Mouse (Mus musculus): ENCODE results near the gene Gm1604a. TPM values are rescaled to one million over a fixed set of nuclear protein-coding genes. Genes with fewer than 3 reads are reported as not detected.
A peak's percentile ranks its signal among the peaks of the same experiment; 100 is the strongest.
"Not testable (repeated sequence)": the region's sequence is repeated elsewhere in the genome, so short reads cannot be mapped to it uniquely, and the experiment has no call there.

Gm1604a gene
- total RNA-seq (2021), result under 1 TPM; 0.61 to 0.64 TPM
- long read RNA-seq, experiment 1, result 0 reads
- long read RNA-seq, experiment 2, result 0 reads

DNA sequence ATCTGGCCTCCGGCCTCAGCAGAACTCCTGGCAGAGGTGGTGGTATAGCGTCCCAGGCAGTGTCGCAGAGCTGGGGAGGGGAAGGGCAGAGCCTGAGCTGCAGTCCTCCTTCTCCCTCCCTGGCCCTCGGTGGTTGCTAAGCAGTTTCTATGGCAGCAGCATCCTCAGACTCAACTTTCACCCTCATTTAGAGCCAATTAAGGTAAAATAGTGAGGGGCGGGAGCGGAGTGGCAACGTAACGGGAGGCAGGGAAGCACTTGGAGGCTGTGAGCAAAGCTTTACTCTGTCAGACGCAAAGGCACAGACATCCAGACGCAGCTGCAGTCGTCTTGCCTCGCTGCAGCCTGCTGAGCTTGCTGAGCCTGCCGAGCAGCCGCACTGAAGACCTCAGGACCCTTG lies at the start of gene Gm1604a:
Gene Gm1604a, plus strand, starts transcription at position 312 of the 400 bp plus-strand sequence.
- peak; percentile 40 to 49 for DNase-seq (ENCODE audit: low spot score in 2 of 2)
- intact Hi-C loops (cut with DNase I), result not testable (repeated sequence)

- intact Hi-C loops (cut with DNase I), result not testable (repeated sequence)
- DNase-seq (ENCODE audit: low spot score in 2 of 2), result peak; percentile 32 to 63
Observed at GRCm38 (mm10) chr17:6978287-6979248, 46.8 kb upstream of the Gm1604a start, which contains the start of gene Gm49721. Gene Gm49721 (plus strand): TSS chr17:6978904.

GRCm38 (mm10) chr17:6979380-6979779 lies 46.0 kb upstream of the Gm1604a start:
- intact Hi-C loops (cut with DNase I); DNase-seq (ENCODE audit: low spot score in 2 of 2): not testable (repeated sequence)

DNA sequence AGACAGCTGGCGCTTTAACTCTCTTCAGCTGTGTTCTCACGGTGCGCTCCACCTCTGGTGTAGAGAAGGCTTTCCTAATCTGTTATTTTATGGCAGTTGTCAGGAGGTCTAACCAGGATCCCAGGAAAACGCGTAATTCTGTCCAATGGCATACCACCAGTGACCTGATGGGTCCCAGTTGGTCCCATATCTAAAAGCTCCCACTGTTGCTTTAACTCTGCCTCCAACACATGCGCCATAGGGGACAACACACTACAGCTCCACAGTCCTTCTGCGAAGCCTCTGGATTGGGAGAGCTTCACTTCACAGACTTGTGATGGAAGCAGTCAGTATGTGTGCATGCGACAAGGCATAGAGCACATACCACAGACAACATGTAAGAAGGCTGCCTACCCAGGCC lies 45.2 kb upstream of the Gm1604a start:
- intact Hi-C loops (cut with DNase I), result not testable (repeated sequence)

GRCm38 (mm10) chr17:6986118-6986517 lies 39.2 kb upstream of the Gm1604a start:
- intact Hi-C loops (cut with DNase I); DNase-seq (ENCODE audit: low spot score in 2 of 2): not testable (repeated sequence)

More for the DNA sequence above, 45.2 kb upstream of the Gm1604a start:
- not testable (repeated sequence) for DNase-seq (ENCODE audit: low spot score in 2 of 2)

- intact Hi-C loops (cut with DNase I); DNase-seq (ENCODE audit: low spot score in 2 of 2): not testable (repeated sequence)
Observed at GRCm38 (mm10) chr17:6995504-6995903, 29.9 kb upstream of the Gm1604a start.

- DNase-seq (ENCODE audit: low spot score in 2 of 2); intact Hi-C loops (cut with DNase I): not testable (repeated sequence)
Observed at GRCm38 (mm10) chr17:6996826-6997225, 28.5 kb upstream of the Gm1604a start.

- intact Hi-C loops (cut with DNase I); DNase-seq (ENCODE audit: low spot score in 2 of 2): not testable (repeated sequence)
Observed at GRCm38 (mm10) chr17:6997778-6998490, 27.4 kb upstream of the Gm1604a start.

DNA sequence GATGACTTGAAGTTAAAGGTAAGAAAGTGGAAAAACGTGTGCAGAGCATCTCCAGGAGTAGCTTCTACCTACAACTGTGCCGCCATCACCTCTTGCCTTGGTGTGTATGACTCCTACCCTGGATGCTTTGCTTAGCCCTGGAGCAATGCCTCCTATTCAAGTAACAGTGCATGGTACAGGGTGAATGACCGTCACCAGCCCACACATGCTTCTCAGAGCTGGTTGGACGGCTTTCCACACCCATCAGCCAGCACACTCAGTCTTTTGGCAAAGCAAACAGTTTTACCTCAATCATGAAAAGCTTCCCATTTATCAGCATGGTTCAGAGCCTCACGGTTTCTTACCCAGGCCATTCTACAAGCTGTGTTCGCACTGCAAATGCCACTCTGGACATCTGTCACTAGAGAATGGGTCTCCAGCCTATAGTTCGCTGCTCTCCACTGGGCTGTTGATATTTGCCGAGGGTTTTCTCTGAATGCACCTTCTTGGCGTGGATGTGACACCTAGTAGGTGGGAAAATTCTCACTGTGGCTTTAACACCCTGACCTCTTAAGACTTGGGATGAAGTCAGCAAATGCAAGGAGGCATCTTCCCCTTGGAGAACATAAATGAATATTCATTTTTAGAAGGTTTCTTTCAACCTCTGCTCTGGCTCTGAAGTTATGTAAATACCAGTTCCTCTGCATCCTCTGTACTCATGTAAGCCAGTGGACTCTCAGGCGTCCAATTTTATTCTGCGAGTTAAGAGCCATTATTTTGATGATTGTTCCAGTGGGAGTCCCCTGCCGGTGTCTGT lies 23.4 kb upstream of the Gm1604a start:
- DNase-seq (ENCODE audit: low spot score in 2 of 2); intact Hi-C loops (cut with DNase I): not testable (repeated sequence)

DNA sequence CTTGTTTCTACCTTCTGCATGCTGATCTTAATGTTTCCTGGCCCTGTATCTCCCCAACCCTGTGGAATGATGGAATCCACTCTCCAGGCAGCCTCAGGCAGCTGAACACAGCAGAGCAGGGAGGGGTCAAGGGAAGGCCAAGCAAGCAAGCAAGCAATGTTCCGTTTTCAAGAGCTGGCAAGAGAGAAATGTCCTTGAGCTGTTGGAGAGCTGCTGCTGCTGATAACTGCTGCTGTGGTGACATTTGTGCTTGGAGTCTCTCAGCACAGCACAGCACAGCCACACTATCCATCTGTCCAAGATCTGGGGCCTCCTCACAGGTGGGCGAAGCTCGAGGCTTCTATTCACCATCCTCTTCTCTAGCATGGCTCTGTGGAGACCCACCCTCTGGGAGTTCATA lies 22.0 kb upstream of the Gm1604a start:
- intact Hi-C loops (cut with DNase I); DNase-seq (ENCODE audit: low spot score in 2 of 2): not testable (repeated sequence)

DNA sequence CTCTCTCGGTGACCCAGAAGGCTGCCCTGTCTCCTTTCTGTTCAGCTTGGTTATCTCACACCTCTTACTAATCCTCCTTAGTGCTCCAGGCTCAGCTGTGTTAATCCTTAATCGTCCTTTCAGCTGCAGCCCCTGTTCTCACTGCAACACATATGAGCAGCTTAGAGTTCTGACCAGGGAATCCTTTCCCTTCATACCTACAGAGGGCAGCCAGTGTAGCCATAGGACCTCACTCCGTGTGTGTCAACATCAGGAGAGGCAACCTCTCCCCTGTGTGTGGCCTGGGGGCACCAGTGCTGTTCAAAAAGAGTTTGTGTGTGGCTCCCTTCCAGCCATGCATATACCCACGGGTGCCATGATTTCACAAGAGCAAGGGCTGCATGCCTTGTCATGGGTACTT lies 19.7 kb upstream of the Gm1604a start:
- DNase-seq (ENCODE audit: low spot score in 2 of 2); intact Hi-C loops (cut with DNase I): not testable (repeated sequence)

GRCm38 (mm10) chr17:7008885-7009284 lies 16.5 kb upstream of the Gm1604a start:
- intact Hi-C loops (cut with DNase I); DNase-seq (ENCODE audit: low spot score in 2 of 2): not testable (repeated sequence)

DNA sequence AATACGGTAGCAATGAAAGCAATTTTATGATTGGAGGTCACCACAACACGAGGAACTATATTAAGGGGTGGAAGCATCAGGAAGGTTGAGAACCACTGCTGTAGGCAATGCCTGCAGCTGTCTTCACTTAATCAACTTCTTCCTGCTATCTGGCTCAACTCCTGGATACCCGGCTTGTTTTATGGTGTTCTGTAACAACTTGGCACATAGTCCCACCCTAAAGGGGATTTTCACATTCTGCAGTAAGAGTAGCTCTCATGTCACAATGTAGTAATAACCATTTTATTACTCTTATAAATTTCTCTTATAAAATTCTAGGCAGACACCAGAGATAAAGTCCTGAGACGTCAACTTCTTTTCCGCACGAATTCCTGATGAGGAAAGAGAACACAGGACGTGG lies 15.9 kb upstream of the Gm1604a start:
- intact Hi-C loops (cut with DNase I); DNase-seq (ENCODE audit: low spot score in 2 of 2): not testable (repeated sequence)

- intact Hi-C loops (cut with DNase I); DNase-seq (ENCODE audit: low spot score in 2 of 2): not testable (repeated sequence)
Observed at GRCm38 (mm10) chr17:7009901-7010300, 15.5 kb upstream of the Gm1604a start.

GRCm38 (mm10) chr17:7014190-7014589 lies 11.2 kb upstream of the Gm1604a start:
- intact Hi-C loops (cut with DNase I); DNase-seq (ENCODE audit: low spot score in 2 of 2): not testable (repeated sequence)

DNA sequence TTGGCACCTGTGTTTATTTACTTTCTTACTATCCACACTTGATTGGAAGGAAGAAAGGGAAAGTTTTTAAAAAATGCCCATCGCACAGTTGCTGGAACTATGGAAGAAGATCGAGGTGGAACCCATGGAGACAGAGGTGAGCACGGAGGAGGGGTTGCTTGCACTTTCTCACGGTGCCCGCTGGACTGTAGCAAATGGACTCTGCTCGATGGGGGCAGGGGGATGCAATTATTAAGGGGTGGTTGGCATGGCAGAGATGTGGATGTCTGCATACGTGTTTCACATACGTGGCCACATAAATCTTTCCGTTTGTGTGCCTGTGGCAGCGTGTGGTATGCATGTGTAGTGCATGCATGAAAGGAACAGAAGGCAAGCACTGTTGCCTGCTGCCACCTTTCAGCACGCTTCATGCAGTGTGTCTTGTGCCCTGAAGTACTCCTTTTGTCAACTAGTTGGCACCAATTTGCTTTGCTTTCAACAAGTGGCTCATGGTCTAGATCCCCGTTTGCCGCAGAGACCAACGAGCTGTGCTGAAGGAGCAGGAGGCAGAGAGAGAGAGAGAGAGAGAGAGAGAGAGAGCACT lies 487 bp downstream of the Gm1604a start:
- DNase-seq (ENCODE audit: low spot score in 2 of 2); intact Hi-C loops (cut with DNase I): not testable (repeated sequence)

- intact Hi-C loops (cut with DNase I); DNase-seq (ENCODE audit: low spot score in 2 of 2): not testable (repeated sequence)
Observed at GRCm38 (mm10) chr17:7030204-7030603, 4.8 kb downstream of the Gm1604a start.

DNA sequence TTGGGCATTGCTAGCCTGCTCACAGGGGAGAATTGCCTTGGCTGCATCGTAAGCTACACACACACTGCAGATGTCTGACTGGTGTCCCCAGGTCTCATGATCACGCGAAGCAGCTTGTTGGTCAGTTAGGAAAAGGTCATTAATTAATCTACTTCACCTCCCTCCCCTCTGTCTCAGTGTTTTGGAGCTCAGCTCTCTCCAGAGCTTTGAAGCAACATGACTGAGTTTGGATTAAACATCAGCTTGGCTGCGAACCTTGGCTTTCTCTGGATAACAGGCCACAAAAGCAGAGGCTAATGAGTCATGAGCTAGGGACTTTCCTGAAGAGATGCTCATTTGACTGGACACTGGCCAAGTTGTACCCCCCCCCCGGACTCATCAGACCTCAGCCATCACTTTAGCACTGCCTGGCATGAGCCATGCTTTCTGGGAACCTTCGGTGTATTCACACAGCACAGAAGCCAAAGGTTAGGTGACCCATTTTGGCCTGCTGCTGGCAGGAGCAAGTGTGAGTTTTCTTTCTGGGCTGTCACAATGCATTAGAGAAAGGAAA lies 5.3 kb downstream of the Gm1604a start:
- DNase-seq (ENCODE audit: low spot score in 2 of 2); intact Hi-C loops (cut with DNase I): not testable (repeated sequence)
